ENCODE assay signal across 9 mouse cellular contexts in genomic region chr11:6658271-6658670, GRCm38 (mm10). TPM values are rescaled to one million over a fixed set of nuclear protein-coding genes. Genes with fewer than 3 reads are reported as not detected.
DNase-seq lines count a peak whose midpoint lies in the region; ATAC-seq and TF ChIP-seq lines count a peak whose summit lies in the region.
"Had no signal": no experiment of that assay in that cellular context is flagged by ENCODE, and none has a peak within 500 bp of the region (broad histone marks: within the 10 kb centered on the region; RNA-seq: fewer than 3 reads in every experiment).

Ramp3 (plus strand) TSS chr11:6658521.

- no peaks in the 10 kb centered on the region for H3K9me3 ChIP-seq in heart, embryonic 10.5 days
- H3K9me3 ChIP-seq in embryonic facial prominence, embryonic 10.5 days = no peaks in the 10 kb centered on the region
- H3K9me3 ChIP-seq in hindbrain, embryonic 14.5 days (ENCODE audit: control insufficient read depth, low read length) = no peaks in the 10 kb centered on the region
- no peaks in the 10 kb centered on the region for H3K9me3 ChIP-seq in neural tube, embryonic 15.5 days (replicated peaks)

- under 1% methylated on average over 18 of the region's 18 CpGs for WGBS in heart, embryonic 10.5 days
- under 1% methylated on average over 18 of the region's 18 CpGs for WGBS in embryonic facial prominence, embryonic 10.5 days
- under 1% methylated on average over 18 of the region's 18 CpGs for WGBS in hindbrain, embryonic 14.5 days
- 3% methylated on average over 16 of the region's 18 CpGs for WGBS in liver, adult 2 months
- WGBS in neural tube, embryonic 15.5 days = under 1% methylated on average over 18 of the region's 18 CpGs

- 0 out of 2 replicates have a peak within 1 kb of the TSS, but pooled peaks have one; percentile 8 for H3K27ac ChIP-seq in heart, embryonic 10.5 days
- H3K27ac ChIP-seq in embryonic facial prominence, embryonic 10.5 days (replicated peaks) = peak within 1 kb of the TSS; percentile 61; the same call in 1 of the 2 replicates
- no peak within 1 kb of the TSS for H3K27ac ChIP-seq in hindbrain, embryonic 14.5 days
- no peak within 1 kb of the TSS for H3K27ac ChIP-seq in liver, adult 2 months (replicated peaks; ENCODE audit: insufficient read depth, low read depth, low read length)
- peak within 1 kb of the TSS; percentile 56; the same call in 1 of the 2 replicates for H3K27ac ChIP-seq in neural tube, embryonic 15.5 days (replicated peaks)

- ATAC-seq in hindbrain, embryonic 14.5 days (ENCODE audit: low FRiP score) = peak; percentile 65
- peak; percentile 84 for ATAC-seq in neural tube, embryonic 15.5 days (ENCODE audit: low FRiP score)
- no peak for ATAC-seq in activated CD4-positive, CD25-positive, alpha-beta regulatory T cell, adult 4 months

- peak within 1 kb of the TSS; percentile 64 for H3K4me3 ChIP-seq in heart, embryonic 10.5 days
- peak within 1 kb of the TSS; percentile 61 for H3K4me3 ChIP-seq in embryonic facial prominence, embryonic 10.5 days
- peak within 1 kb of the TSS; percentile 30 for H3K4me3 ChIP-seq in hindbrain, embryonic 14.5 days (replicated peaks; ENCODE audit: low read length)
- H3K4me3 ChIP-seq in liver, adult 2 months (ENCODE audit: insufficient read depth, low read depth, low read length) = peak within 1 kb of the TSS; percentile 39; the same call in 1 of the 2 replicates
- peak within 1 kb of the TSS; percentile 47 for H3K4me3 ChIP-seq in neural tube, embryonic 15.5 days (replicated peaks)

- peak within 1 kb of the TSS; percentile 58 for H3K4me2 ChIP-seq in hindbrain, embryonic 14.5 days (replicated peaks)
- H3K4me2 ChIP-seq in neural tube, embryonic 15.5 days = peak within 1 kb of the TSS; percentile 85

- no peaks in the 10 kb centered on the region for H3K36me3 ChIP-seq in heart, embryonic 10.5 days
- H3K36me3 ChIP-seq in embryonic facial prominence, embryonic 10.5 days (replicated peaks) = no peaks in the 10 kb centered on the region
- H3K36me3 ChIP-seq in hindbrain, embryonic 14.5 days (replicated peaks; ENCODE audit: control insufficient read depth, insufficient read depth) = no peaks in the 10 kb centered on the region
- H3K36me3 ChIP-seq in liver, adult 2 months (ENCODE audit: control insufficient read depth, insufficient read depth, low read length) = no peaks in the 10 kb centered on the region
- no peaks in the 10 kb centered on the region for H3K36me3 ChIP-seq in neural tube, embryonic 15.5 days

- no peak for DNase-seq in heart, embryonic 10.5 days (ENCODE audit: low spot score)
- no peak for DNase-seq in heart, postnatal 25 days (ENCODE audit: low spot score)
- peak; percentile 71 for DNase-seq in adrenal gland, postnatal 10 days
- DNase-seq in embryonic facial prominence, embryonic 10.5 days (ENCODE audit: low spot score) = peak; percentile 85
- DNase-seq in hindbrain, embryonic 14.5 days (ENCODE audit: low spot score) = peak; percentile 66
- no peak for DNase-seq in liver, adult 2 months (ENCODE audit: extremely low read depth, low read depth, low spot score)

- peaks cover 14% of the 10 kb centered on the region; the same call in 1 of the 2 replicates for H3K4me1 ChIP-seq in heart, embryonic 10.5 days
- H3K4me1 ChIP-seq in embryonic facial prominence, embryonic 10.5 days = peaks cover 26% of the 10 kb centered on the region
- H3K4me1 ChIP-seq in hindbrain, embryonic 14.5 days (replicated peaks; ENCODE audit: control insufficient read depth, insufficient read depth, low read length) = peaks cover 6% of the 10 kb centered on the region; the same call in 1 of the 2 replicates
- no peaks in the 10 kb centered on the region for H3K4me1 ChIP-seq in liver, adult 2 months (ENCODE audit: control insufficient read depth, insufficient read depth, low read length)
- peaks cover 12% of the 10 kb centered on the region for H3K4me1 ChIP-seq in neural tube, embryonic 15.5 days

- TF ChIP-seq POLR2A in liver, adult 2 months (IDR thresholded peaks at IDR 0.05; ENCODE audit: extremely low read depth, insufficient read depth, low read length) = no peak

- H3K27me3 ChIP-seq in heart, embryonic 10.5 days (ENCODE audit: insufficient read depth, poor library complexity, severe bottlenecking) = peaks cover 34% of the 10 kb centered on the region; the same call in 1 of the 2 replicates
- H3K27me3 ChIP-seq in embryonic facial prominence, embryonic 10.5 days (replicated peaks; ENCODE audit: low read depth, poor library complexity, severe bottlenecking) = peaks cover 20% of the 10 kb centered on the region
- no peaks in the 10 kb centered on the region for H3K27me3 ChIP-seq in hindbrain, embryonic 14.5 days (ENCODE audit: control insufficient read depth, insufficient read depth, low read length)
- no peaks in the 10 kb centered on the region for H3K27me3 ChIP-seq in liver, adult 2 months (ENCODE audit: control insufficient read depth, insufficient read depth, low read length)
- H3K27me3 ChIP-seq in neural tube, embryonic 15.5 days (replicated peaks) = peaks cover 4% of the 10 kb centered on the region

- H3K79me2 ChIP-seq in liver, adult 2 months (ENCODE audit: control insufficient read depth, insufficient read depth, low read length) = no peaks in the 10 kb centered on the region

- intact Hi-C loops in heart, postnatal 25 days (cut with DNase I) = loop anchor here (10.0 kb wide), 1 partner anchor 47 kb away; no protein-coding TSS in a partner anchor

- peak within 1 kb of the TSS; percentile 24 for H3K9ac ChIP-seq in hindbrain, embryonic 14.5 days
- no peak within 1 kb of the TSS for H3K9ac ChIP-seq in liver, adult 2 months (ENCODE audit: low read depth, low read length)
- peak within 1 kb of the TSS; percentile 49; the same call in 1 of the 2 replicates for H3K9ac ChIP-seq in neural tube, embryonic 15.5 days (replicated peaks)

- no peak for TF ChIP-seq CTCF in liver, adult 2 months (IDR thresholded peaks at IDR 0.05; ENCODE audit: low read depth, low read length)

RNA-seq across cellular contexts. Expression of gene Ramp3, which starts in this region (rescaled TPM):
- polyA plus RNA-seq in heart, embryonic 10.5 days (2016; fragmentation: Nextera tagmentation; extraction: Ambion mirVana) = 1.3 and 2.5 TPM in 2 replicates
- 1 to 10 TPM; 5.8 to 7.0 TPM for total RNA-seq in heart, postnatal 25 days (2021)
- total RNA-seq in adrenal gland, postnatal 10 days (2021) = 1 to 10 TPM; 7.6 to 9.8 TPM
- polyA plus RNA-seq in embryonic facial prominence, embryonic 10.5 days (2016; fragmentation: Nextera tagmentation; extraction: Ambion mirVana) = 5.0 and 5.1 TPM in 2 replicates
- polyA plus RNA-seq in hindbrain, embryonic 14.5 days (2014; fragmentation: Nextera tagmentation; extraction: Ambion mirVana) = 22.1 and 26.7 TPM in 2 replicates
- total RNA-seq in liver, adult 2 months (2014; rRNA removed) = 0.07 and 0.09 TPM in 2 replicates
- polyA plus RNA-seq in liver, adult 2 months (2012; rRNA removed) = 0.09 and 0.16 TPM in 2 replicates
- polyA plus RNA-seq in neural tube, embryonic 15.5 days (2015; fragmentation: Nextera tagmentation; extraction: Ambion mirVana) = 29.9 and 32.1 TPM in 2 replicates
- polyA plus RNA-seq in activated CD4-positive, CD25-positive, alpha-beta regulatory T cell, adult 4 months (2017; shearing (Covaris generic)) = 1 to 10 TPM; 8.0 to 8.6 TPM
- total RNA-seq: MEL had no signal

Comparison
In these comparisons a context has a peak if more than half of its experiments do, and no peak if none do; other contexts are left out.
1. DNase-seq: peak in adrenal gland, postnatal 10 days (single experiment), embryonic facial prominence, embryonic 10.5 days (single experiment) and hindbrain, embryonic 14.5 days (single experiment); none in heart, embryonic 10.5 days (single experiment), heart, postnatal 25 days (single experiment) and liver, adult 2 months (single experiment).
2. H3K27ac ChIP-seq: peak in heart, embryonic 10.5 days (single experiment), embryonic facial prominence, embryonic 10.5 days (single experiment) and neural tube, embryonic 15.5 days (single experiment); none in hindbrain, embryonic 14.5 days (single experiment) and liver, adult 2 months (single experiment).
3. Peak in every context shown above with its lines, with median percentiles within 50 percentile points of each other: H3K4me3 ChIP-seq.